Mouse (Mus musculus) MEL (cell line): Measurements from ENCODE around the gene Atp8a2. TPM values are rescaled to one million over a fixed set of nuclear protein-coding genes. Genes with fewer than 3 reads are reported as not detected.

Experiments
- DNase-seq: peaks from one replicate; pipeline ENCODE4 v3.0.0; 2011; ENCODE audit warnings: low read depth, low spot score
- H3K27ac ChIP-seq: 2 replicates; pipeline ENCODE4 v1.5.1; 2012; ENCODE audit warnings: low read depth, mild to moderate bottlenecking, control low read depth, low read length, moderate library complexity; ENCODE audit not compliant: control insufficient read depth
- H3K27me3 ChIP-seq, 2 experiments: fragments of 150-350 bp in 1 of 2; sonication (generic) in 1 of 2; 2 replicates each; pipeline ENCODE4 v1.6.1; 2012; ENCODE audit warnings: low read length in 2 of 2, mild to moderate bottlenecking in 2 of 2, improper control_type of control experiment in 1 of 2, moderate library complexity in 1 of 2; ENCODE audit not compliant: insufficient read depth in 2 of 2, control insufficient read depth in 1 of 2
- H3K36me3 ChIP-seq, 2 experiments: 2 replicates each; pipeline ENCODE4 v1.6.1; 2012 to 2014; ENCODE audit warnings: low read length in 2 of 2, improper control_type of control experiment in 1 of 2, inconsistent platforms in 1 of 2, mild to moderate bottlenecking in 1 of 2; ENCODE audit not compliant: insufficient read depth in 2 of 2, control insufficient read depth in 1 of 2
- H3K4me1 ChIP-seq, 2 experiments: fragments of 150-350 bp in 1 of 2; sonication (generic) in 1 of 2; 2 replicates each; pipeline ENCODE4 v1.6.1; 2012; ENCODE audit warnings: low read length in 2 of 2, improper control_type of control experiment in 1 of 2, mild to moderate bottlenecking in 1 of 2; ENCODE audit not compliant: insufficient read depth in 2 of 2, control insufficient read depth in 1 of 2
- H3K4me3 ChIP-seq, 2 experiments: fragments of 150-350 bp in 1 of 2; sonication (generic) in 1 of 2; 2 replicates each; pipeline ENCODE4 v1.5.1; 2012; ENCODE audit warnings: low read depth in 2 of 2, low read length in 2 of 2, mild to moderate bottlenecking in 2 of 2, moderate library complexity in 2 of 2, control low read depth in 1 of 2, improper control_type of control experiment in 1 of 2; ENCODE audit not compliant: control insufficient read depth in 1 of 2, insufficient read depth in 1 of 2
- H3K79me2 ChIP-seq: 2 replicates; pipeline ENCODE4 v1.6.1; 2012; ENCODE audit warnings: mild to moderate bottlenecking, low read length, moderate library complexity; ENCODE audit not compliant: control insufficient read depth, poor library complexity, insufficient read depth
- H3K9ac ChIP-seq: 2 replicates; pipeline ENCODE4 v1.6.1; 2012; ENCODE audit warnings: low read depth, mild to moderate bottlenecking, control low read depth, low read length, moderate library complexity; ENCODE audit not compliant: control insufficient read depth, poor library complexity, severe bottlenecking
- H3K9me3 ChIP-seq: fragments of 150-350 bp; sonication (generic); replicated peaks from 2 replicates; pipeline ENCODE4 v1.6.1; 2012; ENCODE audit warnings: mild to moderate bottlenecking, low read length, improper control_type of control experiment, moderate library complexity; ENCODE audit not compliant: insufficient read depth
- CHD1 ChIP-seq: IDR thresholded peaks from 2 replicates; pipeline ENCODE4 v1.6.1; 2012; ENCODE audit warnings: low read depth, mild to moderate bottlenecking, inconsistent platforms, low read length, improper control_type of control experiment
- CTCF ChIP-seq, 3 experiments: IDR thresholded peaks in 2 of 3; conservative IDR thresholded peaks in 1 of 3; 2 replicates each; pipeline ENCODE4 v1.5.1; 2011 to 2012; ENCODE audit warnings: low read length in 3 of 3, low read depth in 2 of 3, mild to moderate bottlenecking in 2 of 3, improper control_type of control experiment in 1 of 3, inconsistent platforms in 1 of 3, mixed read lengths in 1 of 3, moderate library complexity in 1 of 3; ENCODE audit not compliant: control insufficient read depth in 1 of 3, insufficient read depth in 1 of 3, poor library complexity in 1 of 3, severe bottlenecking in 1 of 3
- E2F4 ChIP-seq: IDR thresholded peaks from 2 replicates; pipeline ENCODE4 v1.6.1; 2011; ENCODE audit warnings: low read depth, low read length, improper control_type of control experiment, borderline replicate concordance
- GABPA ChIP-seq: IDR thresholded peaks from 2 replicates; pipeline ENCODE4 v1.6.1; 2012; ENCODE audit warnings: low read depth, mild to moderate bottlenecking, inconsistent platforms, low read length, improper control_type of control experiment, moderate library complexity
- GATA1 ChIP-seq: IDR thresholded peaks from 2 replicates; pipeline ENCODE4 v1.6.1; 2011; ENCODE audit warnings: low read depth, low read length, improper control_type of control experiment
- HCFC1 ChIP-seq: IDR thresholded peaks from 2 replicates; pipeline ENCODE4 v1.6.1; 2012; ENCODE audit warnings: low read depth, mild to moderate bottlenecking, inconsistent platforms, low read length, improper control_type of control experiment, moderate library complexity
- KAT2A ChIP-seq: conservative IDR thresholded peaks from 2 replicates; pipeline ENCODE4 v1.6.1; 2012; ENCODE audit warnings: low read depth, low read length, improper control_type of control experiment, inconsistent platforms
- MAFK ChIP-seq: IDR thresholded peaks from 2 replicates; pipeline ENCODE4 v1.6.1; 2011; ENCODE audit warnings: low read depth, mild to moderate bottlenecking, low read length, improper control_type of control experiment, borderline replicate concordance
- MYB ChIP-seq: IDR thresholded peaks from 2 replicates; pipeline ENCODE4 v1.6.1; 2011; ENCODE audit warnings: mild to moderate bottlenecking, low read depth, low read length, improper control_type of control experiment
- MYC ChIP-seq: IDR thresholded peaks from 2 replicates; pipeline ENCODE4 v1.6.1; 2011; ENCODE audit warnings: low read depth, mild to moderate bottlenecking, low read length, improper control_type of control experiment, moderate library complexity
- NELFE ChIP-seq: IDR thresholded peaks from 2 replicates; pipeline ENCODE4 v1.6.1; 2011; ENCODE audit warnings: low read depth, low read length, improper control_type of control experiment
- NRF1 ChIP-seq: IDR thresholded peaks from 2 replicates; pipeline ENCODE4 v1.6.1; 2014; ENCODE audit warnings: low read depth, mild to moderate bottlenecking, inconsistent platforms, low read length, improper control_type of control experiment, moderate library complexity; ENCODE audit not compliant: poor library complexity, insufficient read depth, severe bottlenecking
- POLR2A ChIP-seq, 2 experiments: IDR thresholded peaks; 2 replicates each; pipeline ENCODE4 v1.6.1; 2011 to 2012; ENCODE audit warnings: low read length in 2 of 2, mild to moderate bottlenecking in 2 of 2, control low read depth in 1 of 2, improper control_type of control experiment in 1 of 2, low read depth in 1 of 2, moderate library complexity in 1 of 2; ENCODE audit not compliant: control insufficient read depth in 1 of 2, insufficient read depth in 1 of 2, poor library complexity in 1 of 2
- RAD21 ChIP-seq: IDR thresholded peaks from 2 replicates; pipeline ENCODE4 v1.6.1; 2011; ENCODE audit warnings: mild to moderate bottlenecking, low read depth, low read length, improper control_type of control experiment
- SMC3 ChIP-seq: IDR thresholded peaks from 2 replicates; pipeline ENCODE4 v1.6.1; 2011; ENCODE audit warnings: low read depth, low read length, improper control_type of control experiment
- TAL1 ChIP-seq: IDR thresholded peaks from 2 replicates; pipeline ENCODE4 v1.6.1; 2012; ENCODE audit warnings: mild to moderate bottlenecking, inconsistent platforms, low read length, moderate library complexity, mixed read lengths
- TBP ChIP-seq: IDR thresholded peaks from 2 replicates; pipeline ENCODE4 v1.8.0; 2011; ENCODE audit warnings: low read depth, low read length, improper control_type of control experiment
- UBTF ChIP-seq: IDR thresholded peaks from 2 replicates; pipeline ENCODE4 v1.6.1; 2012; ENCODE audit warnings: low read depth, mild to moderate bottlenecking, inconsistent platforms, low read length, improper control_type of control experiment, moderate library complexity, borderline replicate concordance; ENCODE audit not compliant: insufficient read depth
- USF1 ChIP-seq: IDR thresholded peaks from 2 replicates; pipeline ENCODE4 v1.6.1; 2014; ENCODE audit warnings: low read depth, mild to moderate bottlenecking, inconsistent platforms, low read length, improper control_type of control experiment, moderate library complexity
- USF2 ChIP-seq, 2 experiments: IDR thresholded peaks; 2 replicates each; pipeline ENCODE4 v1.6.1; 2011 to 2012; ENCODE audit warnings: improper control_type of control experiment in 2 of 2, low read length in 2 of 2, borderline replicate concordance in 1 of 2, inconsistent platforms in 1 of 2, low read depth in 1 of 2, mild to moderate bottlenecking in 1 of 2; ENCODE audit not compliant: insufficient read depth in 1 of 2
- ZC3H11A ChIP-seq: IDR thresholded peaks from 2 replicates; pipeline ENCODE4 v1.6.1; 2012; ENCODE audit warnings: low read depth, mild to moderate bottlenecking, inconsistent platforms, low read length, improper control_type of control experiment
- polyA plus RNA-seq, 2 experiments: library from polyadenylated mRNA; stranded (reverse) in 1 of 2; unstranded in 1 of 2; fragments of >175 nt in 1 of 2; fragments of >200 nt in 1 of 2; gene quantifications; 2 replicates each; pipeline versions ENCODE4 v1.2.1 to v1.2.4; 2012; ENCODE audit warnings: low replicate concordance in 2 of 2, low read depth in 1 of 2; ENCODE audit not compliant: insufficient read length in 2 of 2, insufficient read depth in 1 of 2, missing spikeins in 1 of 2
- total RNA-seq: library from RNA; depleted of rRNA; stranded (reverse); fragments of 300-350 nt; gene quantifications from 2 replicates; pipeline ENCODE4 v1.2.3, GENCODE M21; 2012; rRNA removed

The Atp8a2 gene
- total and polyA plus RNA-seq, 3 experiments, result 0.29 to 0.39 TPM; not detected in 1

DNA sequence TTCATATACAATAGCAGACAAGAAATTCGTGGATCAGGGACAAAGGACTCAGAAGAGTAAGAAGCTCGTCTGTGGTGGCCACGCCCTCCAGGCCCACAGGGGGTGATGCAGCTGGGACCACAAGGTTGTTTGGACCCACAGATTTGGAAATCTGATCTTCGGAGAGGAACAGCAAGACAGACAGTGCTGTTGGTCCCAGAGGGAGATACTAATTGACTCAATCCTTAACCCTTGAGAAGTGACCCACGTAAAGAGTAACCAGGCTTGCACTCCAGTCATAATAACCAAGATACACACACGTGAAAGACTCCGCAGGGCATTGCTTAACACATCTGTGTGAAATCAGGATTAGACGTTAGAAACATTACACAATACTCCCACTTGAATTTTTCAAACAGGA lies 605.1 kb downstream of the Atp8a2 start:
- H3K27me3 ChIP-seq, result no peaks in the 10 kb centered on the region
- no peak overlapping the region for H3K9ac ChIP-seq
- peaks cover 3% of the 10 kb centered on the region; the same call in 1 of the 2 replicates for H3K79me2 ChIP-seq
- H3K4me1 ChIP-seq, result no peaks in the 10 kb centered on the region
- TF ChIP-seq GATA1 (no peak), CTCF (IDR thresholded peaks at IDR 0.05 in 2 of 3, conservative IDR thresholded peaks at IDR 0.05 in 1 of 3; ENCODE audit: control insufficient read depth in 1 of 3, insufficient read depth in 1 of 3, low read depth in 2 of 3, low read length in 3 of 3, poor library complexity in 1 of 3, severe bottlenecking in 1 of 3) (no peak), ZC3H11A (no peak), MYC (no peak), TAL1 (no peak), NRF1 (no peak), NELFE (no peak), MYB (no peak), TBP (no peak), UBTF (no peak), USF1 (no peak), E2F4 (no peak), CHD1 (no peak), HCFC1 (no peak), USF2 (IDR thresholded peaks at IDR 0.05; ENCODE audit: borderline replicate concordance in 1 of 2, insufficient read depth in 1 of 2, low read depth in 1 of 2, low read length in 2 of 2) (no peak), MAFK (no peak), KAT2A (no peak)
- no peaks in the 10 kb centered on the region for H3K9me3 ChIP-seq
- peaks cover 2 to 3% of the 10 kb centered on the region in 2 experiments for H3K36me3 ChIP-seq
- no peak for DNase-seq
- H3K27ac ChIP-seq, result no peak overlapping the region
- no peak overlapping the region for H3K4me3 ChIP-seq

DNA sequence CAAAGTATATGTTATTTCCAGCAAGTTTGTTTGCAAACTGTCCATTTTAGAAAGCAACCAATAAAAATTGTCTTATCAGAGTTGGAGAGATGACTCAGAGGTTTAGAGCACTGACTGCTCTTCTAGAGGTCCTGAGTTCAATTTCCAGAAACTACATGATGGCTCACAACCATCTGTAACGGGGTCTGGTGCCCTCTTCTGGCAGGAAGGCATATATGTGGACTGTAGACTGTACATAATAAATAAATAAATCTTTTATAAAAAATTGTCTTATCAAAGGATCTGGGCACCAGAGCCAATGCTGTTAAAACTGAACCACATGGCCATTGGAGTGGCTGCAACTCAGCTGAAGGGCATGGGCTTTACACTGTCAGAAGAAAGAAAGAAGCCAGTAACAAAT lies 606.4 kb downstream of the Atp8a2 start:
- no peaks in the 10 kb centered on the region for H3K9me3 ChIP-seq
- no peak overlapping the region for H3K9ac ChIP-seq
- H3K27ac ChIP-seq, result no peak overlapping the region
- peak; percentile 67 for DNase-seq
- no peaks in the 10 kb centered on the region for H3K27me3 ChIP-seq
- H3K79me2 ChIP-seq, result no peaks in the 10 kb centered on the region
- H3K36me3 ChIP-seq, result peaks cover 0 to 2% of the 10 kb centered on the region in 2 experiments; a peak in 3 of 4 replicates
- no peak overlapping the region for H3K4me3 ChIP-seq
- TF ChIP-seq USF2 (IDR thresholded peaks at IDR 0.05; ENCODE audit: borderline replicate concordance in 1 of 2, insufficient read depth in 1 of 2, low read depth in 1 of 2, low read length in 2 of 2) (no peak), CTCF (IDR thresholded peaks at IDR 0.05 in 2 of 3, conservative IDR thresholded peaks at IDR 0.05 in 1 of 3; ENCODE audit: control insufficient read depth in 1 of 3, insufficient read depth in 1 of 3, low read depth in 2 of 3, low read length in 3 of 3, poor library complexity in 1 of 3, severe bottlenecking in 1 of 3) (peak; percentile 34 to 48 (median 42)), GATA1 (0 out of 2 replicates have a peak, but pooled peaks have one; percentile 19), GABPA (no peak), RAD21 (peak; percentile 27), POLR2A (IDR thresholded peaks at IDR 0.05; ENCODE audit: control insufficient read depth in 1 of 2, insufficient read depth in 1 of 2, low read depth in 1 of 2, low read length in 2 of 2, poor library complexity in 1 of 2) (no peak), SMC3 (peak; percentile 33), USF1 (no peak)
- no peaks in the 10 kb centered on the region for H3K4me1 ChIP-seq

Other genes with a start within 250 kb of the Atp8a2 start
- not detected in 2 replicates for gene Nupl1, start 54.3 kb upstream of the Atp8a2 start, total RNA-seq
- not detected for gene Nupl1, start 54.3 kb upstream of the Atp8a2 start, polyA plus RNA-seq
- gene Gm49336, start 54.3 kb upstream of the Atp8a2 start, total RNA-seq, result 75.6 and 87.9 TPM in 2 replicates
- 10 to 100 TPM; 37.1 to 59.9 TPM for gene Gm49336, start 54.3 kb upstream of the Atp8a2 start, polyA plus RNA-seq
- 29.1 and 32.5 TPM in 2 replicates for gene Mtmr6, start 68.0 kb upstream of the Atp8a2 start, total RNA-seq
- gene Mtmr6, start 68.0 kb upstream of the Atp8a2 start, polyA plus RNA-seq, result 10 to 100 TPM in 1 of 2 experiments, not detected in 1; 21.3 TPM
- not detected in 2 replicates for gene Amer2, start 176.1 kb upstream of the Atp8a2 start, total RNA-seq
- under 1 TPM in 1 of 2 experiments, not detected in 1; 0.01 TPM for gene Amer2, start 176.1 kb upstream of the Atp8a2 start, polyA plus RNA-seq